In genomic region chr12:27335356-27336055, GRCm38 (mm10) we compare ENCODE assay signal across 13 mouse cellular contexts. TPM values are rescaled to one million over a fixed set of nuclear protein-coding genes. Genes with fewer than 3 reads are reported as not detected.
A peak's percentile ranks its signal among the peaks of the same experiment; 100 is the strongest.
DNase-seq lines count a peak whose midpoint lies in the region; ATAC-seq and TF ChIP-seq lines count a peak whose summit lies in the region.
"Had no signal": no experiment of that assay in that cellular context is flagged by ENCODE, and none has a peak within 500 bp of the region (broad histone marks: within the 10 kb centered on the region; RNA-seq: fewer than 3 reads in every experiment).

No protein-coding gene starts in this region.

- intact Hi-C loops in left cerebral cortex, adult 2 months (cut with DNase I): loop anchor here (2.0 to 10.0 kb wide), 3 partner anchors 197 to 861 kb away; no protein-coding TSS in a partner anchor
- intact Hi-C loops in left cerebral cortex, postnatal 36 days (cut with DNase I): loop anchor here (5.0 to 10.0 kb wide), 2 partner anchors 201 to 448 kb away; no protein-coding TSS in a partner anchor

- no peaks in the 10 kb centered on the region for H3K27me3 ChIP-seq in embryonic facial prominence, embryonic 15.5 days
- H3K27me3 ChIP-seq in limb, embryonic 10.5 days (ENCODE audit: low read depth, poor library complexity, severe bottlenecking): no peaks in the 10 kb centered on the region
- H3K27me3 ChIP-seq in neural tube, embryonic 14.5 days (ENCODE audit: control insufficient read depth, insufficient read depth, low read length): no peaks in the 10 kb centered on the region

- no peak overlapping the region for H3K9ac ChIP-seq in embryonic facial prominence, embryonic 15.5 days
- H3K9ac ChIP-seq in neural tube, embryonic 14.5 days (replicated peaks; ENCODE audit: low read depth, low read length): peak overlapping the region; percentile 35; the same call in 1 of the 2 replicates

- DNase-seq in left cerebral cortex, adult 2 months (ENCODE audit: extremely low spot score in 1 of 2, low spot score in 2 of 2): no peak
- DNase-seq in left cerebral cortex, postnatal 36 days (ENCODE audit: low spot score in 2 of 2): no peak
- no peak for DNase-seq in limb, embryonic 10.5 days (ENCODE audit: low spot score)
- no peak for DNase-seq in left cerebral cortex, adult 18-20 months (ENCODE audit: low spot score in 2 of 2)
- DNase-seq in lung, postnatal 14 days: no peak
- no peak for DNase-seq in layer of hippocampus, postnatal 25 days (ENCODE audit: extremely low spot score in 1 of 2, low spot score in 1 of 2)
- DNase-seq: adrenal gland, postnatal 25 days; kidney, adult 18-20 months; thymus, postnatal 14 days had no signal

- no peaks in the 10 kb centered on the region for H3K9me3 ChIP-seq in embryonic facial prominence, embryonic 15.5 days (replicated peaks)
- H3K9me3 ChIP-seq in limb, embryonic 10.5 days (replicated peaks): no peaks in the 10 kb centered on the region
- no peaks in the 10 kb centered on the region for H3K9me3 ChIP-seq in neural tube, embryonic 14.5 days (ENCODE audit: control insufficient read depth, low read length)
- H3K9me3 ChIP-seq: megakaryocyte, embryonic 14.5 days had no signal

- ATAC-seq in embryonic facial prominence, embryonic 15.5 days (ENCODE audit: insufficient number of reproducible peaks, low FRiP score, low TSS enrichment, low read depth): no peak
- ATAC-seq in neural tube, embryonic 14.5 days (ENCODE audit: low read depth): no peak

- peak overlapping the region; percentile 79 for H3K4me2 ChIP-seq in embryonic facial prominence, embryonic 15.5 days (replicated peaks)
- peak overlapping the region; percentile 49 for H3K4me2 ChIP-seq in neural tube, embryonic 14.5 days (ENCODE audit: low read depth, low read length)
- H3K4me2 ChIP-seq: liver, embryonic 11.5 days had no signal

- no peak overlapping the region for H3K27ac ChIP-seq in left cerebral cortex, adult 2 months
- H3K27ac ChIP-seq in embryonic facial prominence, embryonic 15.5 days (replicated peaks): 0 out of 2 replicates have a peak overlapping the region, but pooled peaks have one; percentile 51
- no peak overlapping the region for H3K27ac ChIP-seq in limb, embryonic 10.5 days
- no peak overlapping the region for H3K27ac ChIP-seq in neural tube, embryonic 14.5 days (ENCODE audit: low read depth, low read length)

- H3K4me3 ChIP-seq in left cerebral cortex, adult 2 months: no peak overlapping the region
- no peak overlapping the region; the same call in 1 of the 2 replicates for H3K4me3 ChIP-seq in embryonic facial prominence, embryonic 15.5 days (replicated peaks)
- peak overlapping the region; percentile 15; the same call in 1 of the 2 replicates for H3K4me3 ChIP-seq in limb, embryonic 10.5 days
- peak overlapping the region; percentile 75 for H3K4me3 ChIP-seq in neural tube, embryonic 14.5 days (ENCODE audit: low read depth, low read length)
- H3K4me3 ChIP-seq: megakaryocyte, embryonic 14.5 days had no signal

- H3K4me1 ChIP-seq in embryonic facial prominence, embryonic 15.5 days: peaks cover 22% of the 10 kb centered on the region
- H3K4me1 ChIP-seq in limb, embryonic 10.5 days: peaks cover 22% of the 10 kb centered on the region
- H3K4me1 ChIP-seq in neural tube, embryonic 14.5 days (ENCODE audit: control insufficient read depth, insufficient read depth, low read length): peaks cover 25% of the 10 kb centered on the region

- TF ChIP-seq CTCF in left cerebral cortex, adult 2 months (IDR thresholded peaks at IDR 0.05): peak; percentile 1; the same call in 1 of the 2 replicates

- WGBS in embryonic facial prominence, embryonic 15.5 days: 46% methylated on average over 11 of the region's 11 CpGs
- WGBS in limb, embryonic 10.5 days: 77% methylated on average over 11 of the region's 11 CpGs
- 47% methylated on average over 11 of the region's 11 CpGs for WGBS in neural tube, embryonic 14.5 days

- no peaks in the 10 kb centered on the region for H3K36me3 ChIP-seq in embryonic facial prominence, embryonic 15.5 days
- peaks cover 67% of the 10 kb centered on the region for H3K36me3 ChIP-seq in limb, embryonic 10.5 days
- H3K36me3 ChIP-seq in neural tube, embryonic 14.5 days (ENCODE audit: control insufficient read depth, insufficient read depth, low read length): no peaks in the 10 kb centered on the region

RNA-seq across cellular contexts. Expression of gene Sox11, which starts 6.9 kb away (rescaled TPM):
- total RNA-seq in left cerebral cortex, adult 2 months (2021): 10 to 100 TPM; 14.4 to 19.6 TPM
- total RNA-seq in left cerebral cortex, postnatal 36 days (2021): 10 to 100 TPM; 11.0 to 19.4 TPM
- 67.4 and 75.0 TPM in 2 replicates for polyA plus RNA-seq in embryonic facial prominence, embryonic 15.5 days (2015; fragmentation: Nextera tagmentation; extraction: Ambion mirVana)
- 201 and 255 TPM in 2 replicates for polyA plus RNA-seq in limb, embryonic 10.5 days (2016; fragmentation: Nextera tagmentation; extraction: Ambion mirVana)
- polyA plus RNA-seq in neural tube, embryonic 14.5 days (2014; fragmentation: Nextera tagmentation; extraction: Ambion mirVana): 323 and 410 TPM in 2 replicates
- 10 to 100 TPM; 12.0 to 14.4 TPM for total RNA-seq in left cerebral cortex, adult 18-20 months (2021)
- 10 to 100 TPM; 22.9 to 23.5 TPM for total RNA-seq in layer of hippocampus, postnatal 25 days (2021)

Comparison
In these comparisons a context has a peak if more than half of its experiments do, and no peak if none do; other contexts are left out.
1. H3K4me3 ChIP-seq: peak in limb, embryonic 10.5 days (single experiment) and neural tube, embryonic 14.5 days (single experiment); none in left cerebral cortex, adult 2 months (single experiment) and embryonic facial prominence, embryonic 15.5 days (single experiment).